14 mouse cellular contexts compared by ENCODE assay signal in genomic region chr1:54867226-54867625, GRCm38 (mm10). TPM values are rescaled to one million over a fixed set of nuclear protein-coding genes. Genes with fewer than 3 reads are reported as not detected.
A peak's percentile ranks its signal among the peaks of the same experiment; 100 is the strongest.
DNase-seq lines count a peak whose midpoint lies in the region; ATAC-seq and TF ChIP-seq lines count a peak whose summit lies in the region.
"Had no signal": no experiment of that assay in that cellular context is flagged by ENCODE, and none has a peak within 500 bp of the region (broad histone marks: within the 10 kb centered on the region; RNA-seq: fewer than 3 reads in every experiment).

No protein-coding gene starts in this region.

- WGBS in cerebellum, adult 2 months: 84% methylated on average over 4 of the region's 4 CpGs
- 49% methylated on average over 4 of the region's 4 CpGs for WGBS in hindbrain, embryonic 10.5 days
- 48% methylated on average over 4 of the region's 4 CpGs for WGBS in hindbrain, embryonic 14.5 days
- whole genome bisulfite sequencing in lung, postnatal 0 days: 32% methylated on average over 4 of the region's 4 CpGs
- WGBS in neural tube, embryonic 15.5 days: 65% methylated on average over 4 of the region's 4 CpGs

- no peaks in the 10 kb centered on the region for H3K9me3 ChIP-seq in hindbrain, embryonic 10.5 days
- no peaks in the 10 kb centered on the region for H3K9me3 ChIP-seq in hindbrain, embryonic 14.5 days (ENCODE audit: control insufficient read depth, low read length)
- no peaks in the 10 kb centered on the region for H3K9me3 ChIP-seq in lung, postnatal 0 days (ENCODE audit: low read length)
- no peaks in the 10 kb centered on the region for H3K9me3 ChIP-seq in neural tube, embryonic 15.5 days (replicated peaks)
- H3K9me3 ChIP-seq: neural tube, embryonic 12.5 days had no signal

- no peak for TF ChIP-seq EP300 in lung, postnatal 0 days (IDR thresholded peaks at IDR 0.05)

- H3K36me3 ChIP-seq in hindbrain, embryonic 10.5 days: no peaks in the 10 kb centered on the region
- no peaks in the 10 kb centered on the region for H3K36me3 ChIP-seq in hindbrain, embryonic 14.5 days (replicated peaks; ENCODE audit: control insufficient read depth, insufficient read depth)
- no peaks in the 10 kb centered on the region for H3K36me3 ChIP-seq in lung, postnatal 0 days (ENCODE audit: insufficient read depth, low read length)
- H3K36me3 ChIP-seq in neural tube, embryonic 15.5 days: no peaks in the 10 kb centered on the region
- H3K36me3 ChIP-seq: neural tube, embryonic 12.5 days had no signal

- H3K9ac ChIP-seq in hindbrain, embryonic 14.5 days: no peak overlapping the region
- no peak overlapping the region for H3K9ac ChIP-seq in lung, postnatal 0 days (replicated peaks; ENCODE audit: low read depth)
- no peak overlapping the region for H3K9ac ChIP-seq in neural tube, embryonic 15.5 days (replicated peaks)
- H3K9ac ChIP-seq: liver, embryonic 14.5 days; neural tube, embryonic 12.5 days had no signal

- TF ChIP-seq CTCF in cerebellum, adult 2 months (IDR thresholded peaks at IDR 0.05; ENCODE audit: borderline replicate concordance, insufficient read depth, low read depth, low read length): no peak
- TF ChIP-seq CTCF in lung, postnatal 0 days (IDR thresholded peaks at IDR 0.05): no peak

- no peak overlapping the region for H3K4me2 ChIP-seq in hindbrain, embryonic 14.5 days (replicated peaks)
- H3K4me2 ChIP-seq in lung, postnatal 0 days (replicated peaks; ENCODE audit: low read depth, low read length): no peak overlapping the region
- H3K4me2 ChIP-seq in neural tube, embryonic 15.5 days: no peak overlapping the region
- H3K4me2 ChIP-seq: neural tube, embryonic 12.5 days had no signal

- no peak for ATAC-seq in hindbrain, embryonic 14.5 days (ENCODE audit: low FRiP score)
- ATAC-seq in lung, postnatal 0 days: peak; percentile 6; the same call in 1 of the 2 replicates
- ATAC-seq in neural tube, embryonic 15.5 days (ENCODE audit: low FRiP score): no peak

- DNase-seq in cerebellum, adult 2 months: no peak
- no peak for DNase-seq in cerebellum, postnatal 36 days
- no peak for DNase-seq in hindbrain, embryonic 10.5 days (ENCODE audit: low spot score)
- no peak for DNase-seq in hindbrain, embryonic 14.5 days (ENCODE audit: low spot score)
- peak; percentile 30 for DNase-seq in lung, postnatal 0 days (ENCODE audit: low spot score)
- DNase-seq in lung, postnatal 25 days (ENCODE audit: low spot score): no peak
- no peak for DNase-seq in adrenal gland, adult 18-20 months (ENCODE audit: low spot score in 2 of 2)
- DNase-seq: cerebellum, adult 9-10 months; kidney, adult 8-10 months; right cerebral cortex, postnatal 14 days had no signal

- TF ChIP-seq POLR2A in cerebellum, adult 2 months (IDR thresholded peaks at IDR 0.05; ENCODE audit: borderline replicate concordance, insufficient read depth, low read length): no peak

- peak overlapping the region; percentile 39; the same call in 1 of the 2 replicates for H3K27ac ChIP-seq in cerebellum, adult 2 months (ENCODE audit: insufficient read depth, low read length)
- peak overlapping the region; percentile 64 for H3K27ac ChIP-seq in hindbrain, embryonic 10.5 days
- no peak overlapping the region for H3K27ac ChIP-seq in hindbrain, embryonic 14.5 days
- H3K27ac ChIP-seq in lung, postnatal 0 days (ENCODE audit: low read length): 0 out of 2 replicates have a peak overlapping the region, but pooled peaks have one; percentile 47
- H3K27ac ChIP-seq in neural tube, embryonic 15.5 days (replicated peaks): peak overlapping the region; percentile 42; the same call in 1 of the 2 replicates
- H3K27ac ChIP-seq: left cerebral cortex, adult 2 months; liver, embryonic 14.5 days; neural tube, embryonic 12.5 days had no signal

- H3K4me3 ChIP-seq in cerebellum, adult 2 months (replicated peaks; ENCODE audit: insufficient read depth, low read depth, low read length): no peak overlapping the region
- H3K4me3 ChIP-seq in hindbrain, embryonic 10.5 days: no peak overlapping the region
- H3K4me3 ChIP-seq in hindbrain, embryonic 14.5 days (replicated peaks; ENCODE audit: low read length): no peak overlapping the region
- H3K4me3 ChIP-seq in lung, postnatal 0 days (ENCODE audit: low read depth, low read length): no peak overlapping the region
- no peak overlapping the region for H3K4me3 ChIP-seq in neural tube, embryonic 15.5 days (replicated peaks)
- H3K4me3 ChIP-seq: left cerebral cortex, adult 2 months; neural tube, embryonic 12.5 days had no signal

- peaks cover 2% of the 10 kb centered on the region; the same call in 1 of the 2 replicates for H3K4me1 ChIP-seq in cerebellum, adult 2 months (ENCODE audit: control insufficient read depth, insufficient read depth, low read length)
- peaks cover 34% of the 10 kb centered on the region for H3K4me1 ChIP-seq in hindbrain, embryonic 10.5 days (replicated peaks)
- 0 out of 2 replicates have a peak, but pooled peaks cover 3% of the 10 kb centered on the region for H3K4me1 ChIP-seq in hindbrain, embryonic 14.5 days (replicated peaks; ENCODE audit: control insufficient read depth, insufficient read depth, low read length)
- peaks cover 13% of the 10 kb centered on the region; the same call in 1 of the 2 replicates for H3K4me1 ChIP-seq in lung, postnatal 0 days (ENCODE audit: insufficient read depth, low read depth, low read length)
- peaks cover 24% of the 10 kb centered on the region for H3K4me1 ChIP-seq in neural tube, embryonic 15.5 days

- H3K27me3 ChIP-seq in cerebellum, adult 2 months (ENCODE audit: control insufficient read depth, insufficient read depth, low read length): no peaks in the 10 kb centered on the region
- no peaks in the 10 kb centered on the region for H3K27me3 ChIP-seq in hindbrain, embryonic 10.5 days (ENCODE audit: insufficient read depth, poor library complexity, severe bottlenecking)
- no peaks in the 10 kb centered on the region for H3K27me3 ChIP-seq in hindbrain, embryonic 14.5 days (ENCODE audit: control insufficient read depth, insufficient read depth, low read length)
- H3K27me3 ChIP-seq in lung, postnatal 0 days (replicated peaks; ENCODE audit: insufficient read depth, low read length): no peaks in the 10 kb centered on the region
- H3K27me3 ChIP-seq in neural tube, embryonic 15.5 days (replicated peaks): no peaks in the 10 kb centered on the region
- H3K27me3 ChIP-seq: neural tube, embryonic 12.5 days had no signal

RNA-seq across cellular contexts. Expression of gene Ankrd44, which starts 59.0 kb away (rescaled TPM):
- polyA plus RNA-seq in cerebellum, adult 2 months (2012; rRNA removed): 18.6 and 19.4 TPM in 2 replicates
- polyA plus RNA-seq in hindbrain, embryonic 10.5 days (2016; fragmentation: Nextera tagmentation; extraction: Ambion mirVana): 11.0 and 11.9 TPM in 2 replicates
- polyA plus RNA-seq in hindbrain, embryonic 14.5 days (2014; fragmentation: Nextera tagmentation; extraction: Ambion mirVana): 30.0 and 31.0 TPM in 2 replicates
- 16.5 and 17.8 TPM in 2 replicates for polyA plus RNA-seq in lung, postnatal 0 days (2015; fragmentation: Nextera tagmentation; extraction: Ambion mirVana)
- 21.4 and 23.1 TPM in 2 replicates for polyA plus RNA-seq in neural tube, embryonic 15.5 days (2015; fragmentation: Nextera tagmentation; extraction: Ambion mirVana)
- total RNA-seq in adrenal gland, adult 18-20 months (2021): 10 to 100 TPM; 15.5 to 19.9 TPM
